Mouse (Mus musculus): ENCODE data around the gene D730048I06Rik.
"Not testable (repeated sequence)": the region's sequence is repeated elsewhere in the genome, so short reads cannot be mapped to it uniquely, and the experiment has no call there.

The D730048I06Rik gene

DNA sequence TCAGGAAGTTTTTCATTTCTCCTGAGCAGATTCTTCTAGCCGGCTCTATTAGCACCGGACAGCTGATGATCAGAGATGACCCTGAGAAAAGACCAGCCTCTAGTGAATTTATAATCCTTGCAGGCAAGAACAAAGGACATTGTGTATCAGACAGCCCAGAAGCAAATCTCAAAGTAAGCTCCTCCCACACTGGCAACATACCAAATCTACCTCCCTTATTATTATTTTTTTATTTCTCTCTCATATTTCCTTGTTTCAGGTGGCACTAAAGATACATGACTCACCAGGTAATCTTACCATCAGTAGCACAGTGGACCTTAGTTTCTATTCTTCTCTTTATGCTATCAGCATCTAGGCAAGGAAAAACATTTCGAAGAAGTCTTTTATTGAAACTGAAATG is at the start of gene D730048I06Rik, which contains the start of gene Gm27235:
Gene D730048I06Rik, minus strand, starts transcription at position 112 of the 400 bp plus-strand sequence.
Gene Gm27235, minus strand, starts transcription at position 101 of the 400 bp plus-strand sequence.
- DNase-seq (ENCODE audit: low spot score): no peak

DNA sequence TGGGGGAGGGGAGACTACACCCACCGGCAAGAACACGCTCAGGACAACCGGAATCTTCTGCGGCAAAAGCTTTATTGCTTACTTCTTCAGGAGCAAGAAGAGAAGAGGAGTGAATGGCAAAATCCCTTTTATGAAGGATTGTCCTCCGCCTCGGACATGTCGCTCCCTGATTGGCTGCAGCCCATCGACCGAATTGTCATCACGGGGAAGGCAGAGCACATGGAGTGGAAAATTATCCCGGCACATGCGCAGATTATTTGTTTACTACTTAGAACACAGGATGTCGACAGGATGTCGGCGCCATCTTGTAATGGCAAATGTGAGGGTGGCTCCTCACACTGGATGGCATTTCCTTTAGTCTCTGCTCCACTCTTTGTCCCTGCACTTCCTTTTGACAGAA is 28.0 kb upstream of the D730048I06Rik start:
- DNase-seq (ENCODE audit: low spot score): not testable (repeated sequence)

DNA sequence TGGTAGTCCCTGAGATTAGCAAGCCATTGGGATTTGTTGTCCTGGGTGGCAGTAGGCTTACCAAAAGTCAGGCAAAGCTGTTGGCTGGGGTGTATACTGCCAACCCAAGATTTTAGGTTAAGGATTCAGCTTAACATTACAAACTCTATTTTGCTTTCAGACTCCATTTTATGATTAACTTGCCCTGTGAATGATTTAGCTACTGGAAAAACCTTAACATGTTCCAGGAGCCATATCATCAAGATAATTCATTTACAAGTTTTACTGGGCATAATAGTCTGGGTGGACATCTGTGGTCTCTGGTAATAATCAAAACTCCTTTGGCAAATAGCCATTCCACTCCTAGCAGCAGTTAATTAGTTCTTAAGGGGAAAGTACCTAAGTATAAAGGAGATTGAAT is 8.2 kb upstream of the D730048I06Rik start:
- DNase-seq (ENCODE audit: low spot score): no peak

DNA sequence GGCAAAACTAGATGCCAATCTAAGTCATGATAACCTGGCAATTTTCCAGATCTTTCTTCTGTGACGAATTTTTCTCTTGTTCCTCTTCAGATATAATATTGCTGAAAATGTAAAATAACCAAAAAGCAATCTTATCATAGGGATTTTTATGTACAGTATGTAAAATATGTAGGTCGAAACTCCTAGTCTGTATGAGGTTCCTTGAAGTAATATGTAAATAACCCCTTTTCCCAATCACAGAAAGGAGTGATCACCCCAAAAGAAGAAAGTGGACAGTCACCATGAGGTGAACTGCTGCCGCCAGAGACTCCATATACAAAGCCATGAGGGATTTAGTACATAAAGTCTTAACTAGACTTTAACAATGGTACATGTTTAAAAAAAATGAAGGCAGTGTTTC is 11.9 kb downstream of the D730048I06Rik start, which contains the start of gene Gm17727:
Gene Gm17727, minus strand, starts transcription at position 101 of the 400 bp plus-strand sequence.
- no peak for DNase-seq (ENCODE audit: low spot score)

DNA sequence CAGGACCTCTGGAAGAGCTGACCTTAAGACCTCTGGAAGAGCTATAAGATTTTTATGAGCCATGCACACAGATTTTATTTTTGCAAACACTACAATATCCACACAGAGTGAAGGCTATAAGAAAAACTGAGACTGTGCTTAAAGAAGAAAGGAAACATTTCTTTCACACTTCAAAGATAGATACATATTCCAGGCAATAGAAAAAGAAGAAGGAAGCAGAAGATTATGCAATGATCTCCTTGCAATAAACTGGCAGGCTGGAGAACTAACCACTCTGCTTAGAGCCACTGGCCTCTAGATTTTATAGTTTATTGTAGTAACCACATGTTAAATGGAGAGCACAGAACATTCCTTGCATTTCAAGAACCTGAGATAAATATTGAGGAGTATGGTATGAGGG is 33.1 kb downstream of the D730048I06Rik start:
- DNase-seq (ENCODE audit: low spot score): no peak

DNA sequence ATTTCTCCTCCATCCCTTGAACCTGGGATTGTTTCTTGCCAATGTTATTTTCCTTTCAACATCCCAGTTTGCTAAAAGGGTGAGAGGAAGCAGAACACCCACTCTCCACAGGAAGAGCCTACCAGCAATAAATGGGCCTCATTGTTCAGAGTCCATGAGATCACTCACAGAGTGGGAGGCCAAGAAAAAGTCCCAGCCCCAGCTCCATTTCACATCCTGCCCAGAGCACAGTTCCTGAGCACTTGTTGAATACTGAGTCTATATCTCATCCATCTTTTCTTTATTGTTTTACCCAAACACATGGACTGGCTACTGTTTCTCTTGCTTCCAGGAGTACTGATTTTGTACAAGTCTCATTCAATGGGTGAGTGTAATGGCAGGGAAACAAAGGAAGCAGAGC is 49.2 kb downstream of the D730048I06Rik start, which contains the start of gene Gm17677:
Gene Gm17677, plus strand, starts transcription at position 301 of the 400 bp plus-strand sequence.
- DNase-seq (ENCODE audit: low spot score): no peak
